Mouse (Mus musculus) adrenal gland, adult 18-20 months (tissue): ENCODE results near the gene Ift172. TPM values are rescaled to one million over a fixed set of nuclear protein-coding genes. Genes with fewer than 3 reads are reported as not detected.

ENCODE experiments used
- DNase-seq, 2 experiments: peaks; one replicate each; pipeline ENCODE4 v3.0.0; 2021 to 2022; ENCODE audit warnings: low spot score in 2 of 2
- long read RNA-seq, 2 experiments: library from polyadenylated mRNA; stranded (forward); transcript quantifications; one replicate each; pipeline ENCODE4 v2.0.0; 2021
- total RNA-seq, 2 experiments: library from RNA; stranded (reverse); gene quantifications; 1 replicate in 1 of 2; 2 replicates in 1 of 2; pipeline ENCODE4 v1.2.3; 2021

Ift172 gene
- 10 to 100 TPM; 34.9 to 37.9 TPM for total RNA-seq
- long read RNA-seq, experiment 1, full-length matches to known transcripts, result 10 of 15 reads
- long read RNA-seq, experiment 1, partial matches to known transcripts, result 3 of 15 reads
- long read RNA-seq, experiment 1, other reads (novel, unspliced or antisense), result 2 of 15 reads
- long read RNA-seq, experiment 2, full-length matches to known transcripts, result 8 of 17 reads
- long read RNA-seq, experiment 2, partial matches to known transcripts, result 9 of 17 reads
- long read RNA-seq, experiment 2, other reads (novel, unspliced or antisense), result 0 of 17 reads

GRCm38 (mm10) chr5:31290521-31291360, at the start of gene Ift172:
TSS of gene Ift172 (minus strand) at chr5:31291116.
- peak; percentile 90 to 91 for DNase-seq

DNA sequence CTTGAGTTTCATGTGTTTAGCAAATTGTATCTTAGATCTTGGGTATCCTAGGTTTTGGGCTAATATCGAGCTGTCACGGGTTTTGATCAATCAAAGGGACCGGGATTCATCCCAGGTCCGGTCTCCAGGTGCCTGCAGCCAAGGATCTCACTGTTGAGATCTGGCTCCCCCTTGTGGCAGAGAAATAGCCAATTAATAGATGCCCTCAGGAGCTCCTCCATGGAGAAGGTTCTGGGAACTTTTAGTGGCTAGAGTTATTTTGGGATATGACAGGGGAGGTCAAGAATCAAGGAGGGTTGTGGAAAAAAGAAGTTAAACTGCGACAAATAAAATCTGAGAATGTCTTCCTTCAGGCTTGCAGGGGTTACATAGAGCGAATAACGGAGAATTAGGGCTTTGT, 37.3 kb upstream of the Ift172 start:
- peak; percentile 40 to 51 for DNase-seq

DNA sequence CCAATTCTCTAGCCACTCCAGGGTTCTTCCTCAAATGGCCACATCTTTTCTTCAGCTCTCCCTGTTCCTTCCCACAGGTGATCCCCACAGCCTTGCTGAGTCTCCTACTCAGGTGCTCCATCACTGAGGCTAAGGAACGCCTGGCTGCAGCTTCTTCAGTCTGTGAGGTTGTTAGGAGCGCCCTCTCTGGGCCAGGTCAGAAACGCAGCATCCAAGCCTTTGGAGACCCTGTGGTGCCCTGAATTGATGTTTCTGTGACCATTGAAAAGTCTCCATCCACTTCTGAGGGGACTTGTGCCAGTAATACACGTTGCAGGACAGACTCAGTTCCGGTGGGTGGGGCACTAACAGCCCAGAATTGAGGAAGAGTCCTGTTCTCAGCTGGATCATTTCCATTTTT, 35.9 kb upstream of the Ift172 start:
- DNase-seq, result no peak

DNA sequence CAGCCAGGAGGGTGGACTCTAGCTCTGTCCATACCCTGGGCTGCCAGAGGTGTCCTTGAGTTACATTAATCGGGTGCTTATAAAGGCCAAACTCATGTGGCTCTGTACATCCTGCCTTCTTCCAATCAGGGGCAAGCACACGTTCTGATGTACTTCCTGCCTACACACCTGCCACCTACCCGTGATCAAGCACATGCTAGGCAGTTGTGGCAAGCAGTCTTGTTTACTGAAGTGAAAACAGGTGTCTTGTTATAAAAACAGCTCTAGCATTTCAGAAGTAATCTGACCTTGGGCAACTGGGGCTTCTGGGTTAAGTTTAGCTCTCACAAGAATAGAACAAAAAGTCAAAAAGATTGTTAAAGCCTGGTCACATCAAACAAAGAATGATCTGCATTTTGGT, 33.2 kb upstream of the Ift172 start:
- no peak for DNase-seq

GRCm38 (mm10) chr5:31322776-31323175, 31.9 kb upstream of the Ift172 start:
- DNase-seq, result no peak

DNA sequence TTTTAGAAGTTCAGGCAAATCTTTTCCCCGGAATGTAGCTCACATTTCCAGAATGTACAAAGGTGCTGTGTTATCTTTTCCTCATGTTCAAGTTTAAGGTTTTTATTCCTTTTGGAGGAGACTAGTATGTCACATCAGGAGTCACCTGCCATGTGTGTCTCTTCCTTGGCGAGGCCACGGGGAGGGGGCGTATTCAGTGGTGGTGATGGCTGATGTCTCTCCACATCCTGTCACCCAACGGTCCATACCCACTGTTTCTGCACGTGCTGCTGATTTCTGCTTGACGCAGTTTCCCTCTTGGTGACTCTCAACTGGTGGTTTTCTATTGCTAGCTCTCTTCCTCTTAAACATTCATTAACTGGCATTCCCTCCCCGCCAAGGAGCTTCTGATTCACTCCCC, 21.9 kb upstream of the Ift172 start:
- DNase-seq, result no peak

- no peak for DNase-seq
These were observed 12.2 kb upstream of the Ift172 start for GRCm38 (mm10) chr5:31303093-31303492.

DNA sequence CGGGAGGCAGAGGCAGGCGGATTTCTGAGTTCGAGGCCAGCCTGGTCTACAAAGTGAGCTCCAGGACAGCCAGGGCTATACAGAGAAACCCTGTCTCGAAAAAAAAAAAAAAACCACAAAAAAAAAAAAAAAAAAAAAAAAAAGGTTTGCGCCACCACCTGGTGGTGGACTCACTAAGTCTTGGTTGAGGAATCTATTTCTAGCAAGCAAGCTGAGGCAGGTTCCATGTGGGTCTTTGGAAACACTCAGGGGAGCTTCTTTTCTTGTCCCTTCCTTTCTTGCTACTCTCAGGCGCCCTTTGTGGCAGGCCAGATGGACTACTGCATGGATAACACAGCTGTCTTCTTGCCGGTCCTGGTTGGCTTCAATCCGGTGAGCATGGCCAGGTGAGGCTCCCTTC, 10.9 kb upstream of the Ift172 start:
- DNase-seq, result no peak

GRCm38 (mm10) chr5:31298486-31298885, 7.6 kb upstream of the Ift172 start:
- no peak for DNase-seq

GRCm38 (mm10) chr5:31297981-31298380, 7.1 kb upstream of the Ift172 start:
- DNase-seq, result no peak

DNA sequence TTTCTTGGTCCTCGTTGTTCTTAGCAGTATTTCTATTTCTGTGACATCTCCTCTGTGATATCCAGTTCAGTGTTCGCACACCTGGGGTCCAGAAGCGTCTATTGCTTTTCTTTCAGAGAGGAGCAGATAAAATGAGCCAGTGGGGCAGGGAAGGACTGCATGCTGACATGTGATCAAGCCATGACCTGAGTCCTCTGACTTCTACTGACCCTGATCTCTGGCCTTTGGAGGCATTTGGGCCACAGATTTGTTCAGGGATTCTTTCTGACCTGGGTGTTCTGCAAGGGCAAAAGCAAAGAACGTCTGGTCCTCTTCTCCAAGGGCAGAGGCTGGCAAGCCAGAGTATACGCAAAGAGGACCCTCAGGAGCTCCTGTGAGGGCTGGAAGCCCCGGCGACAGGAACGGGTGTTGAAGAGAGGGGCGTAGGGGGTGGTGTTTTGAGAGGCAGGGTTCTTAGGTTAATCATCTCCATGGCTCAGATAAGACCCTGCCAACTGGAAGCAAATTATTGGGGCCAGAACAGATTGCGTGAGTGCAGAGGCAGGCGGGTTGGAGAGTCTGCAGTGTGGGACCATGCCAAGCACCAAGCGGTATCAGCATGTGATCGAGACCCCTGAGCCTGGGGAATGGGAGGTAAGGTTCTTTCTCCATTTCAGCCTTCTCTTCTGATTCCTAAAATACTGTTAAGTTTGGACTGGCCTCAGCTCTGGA, 6.3 kb upstream of the Ift172 start, which contains the start of gene Gckr:
Gckr (plus strand) TSS at position 397 of the 711 bp plus-strand sequence.
- no peak for DNase-seq

GRCm38 (mm10) chr5:31295606-31296141, 4.8 kb upstream of the Ift172 start, which contains the start of gene Fndc4:
TSS of gene Fndc4 (minus strand) at chr5:31296080.
- DNase-seq, result peak; percentile 25 to 38

- peak in 1 of 2 experiments; percentile 29 for DNase-seq
These were observed 4.2 kb upstream of the Ift172 start for GRCm38 (mm10) chr5:31294964-31295605.

- DNase-seq, result no peak
These were observed 409 bp upstream of the Ift172 start for GRCm38 (mm10) chr5:31291361-31291688.

DNA sequence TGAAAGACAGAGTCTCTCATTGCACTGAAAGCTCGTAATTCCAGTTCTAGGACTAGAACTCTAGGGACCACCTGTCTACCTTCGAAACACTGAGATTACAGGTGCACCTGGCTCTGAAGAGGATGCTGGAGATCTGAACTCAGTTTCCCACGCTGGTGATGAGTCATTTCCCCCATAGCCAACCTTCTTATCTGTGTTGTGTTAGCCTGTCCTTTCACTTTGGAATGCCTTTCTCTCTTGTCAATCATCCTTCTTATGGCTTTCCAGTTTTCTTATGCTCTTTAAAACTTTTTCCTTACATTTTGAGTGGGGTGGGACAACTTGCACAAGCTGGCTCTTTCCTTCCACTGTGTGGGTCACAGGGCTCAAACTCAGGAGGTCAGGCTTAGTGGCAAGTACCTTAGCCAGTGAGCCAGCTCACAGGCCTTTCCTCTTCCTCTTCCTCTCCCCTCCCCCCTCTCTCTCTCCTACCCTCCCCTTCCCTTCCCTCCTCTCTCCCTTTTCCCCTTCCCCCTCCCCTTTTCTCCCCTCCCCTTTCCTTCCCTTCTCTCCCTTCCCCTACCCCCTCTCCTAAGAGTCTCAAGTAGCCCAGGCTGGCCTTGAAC, 1.2 kb downstream of the Ift172 start:
- DNase-seq, result no peak

DNA sequence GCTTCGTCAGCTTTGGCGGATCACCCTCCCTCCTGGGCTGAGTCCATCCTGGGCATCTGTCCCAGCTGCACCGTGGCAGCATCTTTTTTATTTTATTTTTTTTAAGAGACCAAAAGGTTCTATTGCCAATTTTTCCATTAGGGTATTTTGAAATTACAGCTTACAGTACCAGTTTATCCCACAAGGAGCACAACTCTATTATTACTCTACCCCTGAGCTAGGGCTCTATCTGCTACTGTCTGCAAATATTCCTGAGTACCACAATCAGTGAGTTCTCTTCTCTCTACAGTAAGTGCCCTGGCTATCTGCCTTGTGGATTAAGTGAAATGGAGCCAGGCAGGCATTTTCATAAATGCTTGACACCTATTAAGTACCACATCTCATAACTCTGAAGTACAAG, 2.3 kb downstream of the Ift172 start:
- no peak for DNase-seq

DNA sequence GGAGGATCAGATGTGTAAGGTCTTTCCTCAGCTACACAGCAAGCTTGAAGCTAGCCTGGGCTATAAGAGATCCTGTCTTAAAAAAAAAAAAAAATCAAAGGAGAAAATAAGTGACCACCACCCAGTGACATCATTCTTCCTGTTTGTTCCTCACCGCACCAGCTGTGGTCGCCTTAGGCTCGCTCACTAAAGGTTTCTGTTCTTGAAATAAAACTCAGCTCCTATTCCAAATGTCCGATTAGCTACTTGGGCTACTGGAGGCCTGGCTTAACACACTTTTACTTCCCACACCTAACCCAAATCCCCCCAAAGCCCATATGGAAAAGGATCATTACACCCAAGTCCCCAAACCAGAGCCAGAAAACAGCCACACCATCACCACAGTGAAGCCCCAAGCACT, 2.7 kb downstream of the Ift172 start:
- no peak for DNase-seq

- DNase-seq, result no peak
These were observed 11.5 kb downstream of the Ift172 start for GRCm38 (mm10) chr5:31279245-31279988.

- no peak for DNase-seq
These were observed 17.9 kb downstream of the Ift172 start for GRCm38 (mm10) chr5:31273018-31273417.

GRCm38 (mm10) chr5:31267686-31268085, 23.2 kb downstream of the Ift172 start:
- DNase-seq, result no peak
